Mouse (Mus musculus): ENCODE data around the gene Zic1.

DNA sequence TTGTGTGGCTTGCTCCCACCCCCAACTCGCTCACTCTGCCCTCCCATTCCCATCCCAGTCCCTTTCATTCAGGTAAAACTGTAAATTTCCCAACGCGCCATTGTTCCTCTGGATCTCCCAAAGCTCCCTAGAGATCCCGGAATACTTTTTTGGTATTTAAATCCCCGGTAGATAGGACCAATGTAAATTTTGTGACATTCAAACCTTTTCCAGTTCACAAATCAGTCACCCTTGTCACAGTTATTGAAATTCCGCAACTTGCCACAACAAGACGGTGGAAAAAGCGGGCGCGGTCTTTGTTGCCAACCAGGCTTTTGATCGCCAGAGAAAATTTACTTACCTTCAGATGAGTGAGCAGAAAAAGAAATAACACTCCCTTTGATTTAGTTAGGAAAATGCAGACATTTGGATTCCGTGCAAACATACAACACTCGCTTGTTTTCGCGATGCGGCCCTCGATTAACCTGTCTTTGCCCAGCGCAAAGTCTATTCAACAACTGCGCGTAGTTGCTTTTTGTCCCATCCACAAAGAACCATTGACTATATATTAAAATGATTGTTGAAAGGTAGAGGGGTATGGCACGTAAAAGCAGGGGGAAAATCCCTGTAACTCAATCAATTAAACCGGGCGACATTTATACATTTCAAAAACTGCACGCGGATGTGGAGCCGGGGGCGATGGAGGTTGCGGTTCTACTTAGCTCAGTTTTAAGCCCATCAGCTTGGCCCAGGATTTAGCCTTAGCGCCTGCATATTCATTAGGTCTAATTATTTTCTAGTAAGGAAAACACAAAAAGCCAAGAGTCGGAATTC lies 1.6 kb upstream of the Zic1 start:
- no peak for TF ChIP-seq CTCF (IDR thresholded peaks at IDR 0.05; ENCODE audit: low read depth, low read length)
- TF ChIP-seq POLR2A (IDR thresholded peaks at IDR 0.05; ENCODE audit: insufficient read depth, low read length) = no peak

All from ES-Bruce4 (cell line).